In genomic region chr11:33162211-33162997, GRCm38 (mm10) we compare ENCODE assay signal across 8 mouse cellular contexts. TPM values are rescaled to one million over a fixed set of nuclear protein-coding genes. Genes with fewer than 3 reads are reported as not detected.
DNase-seq lines count a peak whose midpoint lies in the region; ATAC-seq and TF ChIP-seq lines count a peak whose summit lies in the region.

No protein-coding gene starts in this region.

- ATAC-seq in erythroblast, adult 5-6 weeks (replicated peaks; ENCODE audit: low FRiP score, poor library complexity, severe bottlenecking) = peak; percentile 36
- ATAC-seq in heart, embryonic 12.5 days (ENCODE audit: insufficient number of reproducible peaks, low FRiP score) = peak; percentile 66
- peak; percentile 65 for ATAC-seq in kidney, embryonic 16.5 days (ENCODE audit: low FRiP score, low TSS enrichment)
- ATAC-seq in liver, embryonic 14.5 days (ENCODE audit: insufficient read depth) = peak; percentile 48

- peak; percentile 84 for DNase-seq in CD4-positive helper T cell, adult 2 months (ENCODE audit: low read depth, low spot score)
- peak; percentile 30 to 54 for DNase-seq in adrenal gland, postnatal 4 days (ENCODE audit: low spot score in 2 of 2)
- peak; percentile 35 to 42 (median 40) for DNase-seq in liver, embryonic 14.5 days (ENCODE audit: low read depth in 3 of 3, low spot score in 3 of 3)
- peak; percentile 79 for DNase-seq in neural tube, embryonic 10.5 days (ENCODE audit: extremely low spot score, low spot score)

- H3K4me1 ChIP-seq in heart, embryonic 12.5 days (replicated peaks) = 0 out of 2 replicates have a peak, but pooled peaks cover 4% of the 10 kb centered on the region
- peaks cover 15% of the 10 kb centered on the region; the same call in 1 of the 2 replicates for H3K4me1 ChIP-seq in kidney, embryonic 16.5 days (ENCODE audit: insufficient read depth, low read length)
- peaks cover 6 to 7% of the 10 kb centered on the region in 2 experiments for H3K4me1 ChIP-seq in liver, embryonic 14.5 days (replicated peaks; ENCODE audit: control insufficient read depth in 2 of 2, insufficient read depth in 2 of 2, low read length in 1 of 2)
- H3K4me1 ChIP-seq in testis, adult 2 months (ENCODE audit: control insufficient read depth, insufficient read depth, low read length) = no peaks in the 10 kb centered on the region

- H3K9me3 ChIP-seq in heart, embryonic 12.5 days (replicated peaks) = no peaks in the 10 kb centered on the region
- no peaks in the 10 kb centered on the region for H3K9me3 ChIP-seq in kidney, embryonic 16.5 days (ENCODE audit: low read length)
- H3K9me3 ChIP-seq in liver, embryonic 14.5 days (ENCODE audit: control insufficient read depth, low read length) = no peaks in the 10 kb centered on the region

- H3K4me2 ChIP-seq in heart, embryonic 12.5 days = peak overlapping the region; percentile 94
- peak overlapping the region; percentile 65 for H3K4me2 ChIP-seq in kidney, embryonic 16.5 days (replicated peaks; ENCODE audit: low read depth, low read length)
- peak overlapping the region; percentile 95 for H3K4me2 ChIP-seq in liver, embryonic 14.5 days (ENCODE audit: low read depth)

- peaks cover 4% of the 10 kb centered on the region; the same call in 1 of the 2 replicates for H3K27me3 ChIP-seq in heart, embryonic 12.5 days (replicated peaks)
- H3K27me3 ChIP-seq in kidney, embryonic 16.5 days (ENCODE audit: insufficient read depth, low read length) = no peaks in the 10 kb centered on the region
- H3K27me3 ChIP-seq in liver, embryonic 14.5 days (ENCODE audit: control insufficient read depth, insufficient read depth, low read length) = no peaks in the 10 kb centered on the region
- H3K27me3 ChIP-seq in testis, adult 2 months (ENCODE audit: control insufficient read depth, insufficient read depth, low read length) = no peaks in the 10 kb centered on the region

- H3K9ac ChIP-seq in heart, embryonic 12.5 days = peak overlapping the region; percentile 97
- peak overlapping the region; percentile 99 for H3K9ac ChIP-seq in kidney, embryonic 16.5 days (replicated peaks; ENCODE audit: low read length)
- peak overlapping the region; percentile 89 for H3K9ac ChIP-seq in liver, embryonic 14.5 days (replicated peaks)

- TF ChIP-seq CTCF in liver, embryonic 14.5 days (IDR thresholded peaks at IDR 0.05; ENCODE audit: low read depth) = no peak; the same call in 1 of the 2 replicates
- TF ChIP-seq CTCF in testis, adult 2 months (IDR thresholded peaks at IDR 0.05; ENCODE audit: control insufficient read depth, insufficient read depth, insufficient replicate concordance, low read depth, low read length) = no peak

- TF ChIP-seq EP300 in liver, embryonic 14.5 days (IDR thresholded peaks at IDR 0.05; ENCODE audit: low read depth) = no peak

- peak; percentile 48; the same call in 1 of the 2 replicates for TF ChIP-seq POLR2A in testis, adult 2 months (IDR thresholded peaks at IDR 0.05; ENCODE audit: control insufficient read depth, low read depth, low read length)

- H3K36me3 ChIP-seq in heart, embryonic 12.5 days = peaks cover 31% of the 10 kb centered on the region
- peaks cover 28% of the 10 kb centered on the region for H3K36me3 ChIP-seq in kidney, embryonic 16.5 days (ENCODE audit: insufficient read depth, low read length)
- H3K36me3 ChIP-seq in liver, embryonic 14.5 days (replicated peaks; ENCODE audit: control insufficient read depth, insufficient read depth, low read depth) = peaks cover 39% of the 10 kb centered on the region
- no peaks in the 10 kb centered on the region for H3K36me3 ChIP-seq in testis, adult 2 months (ENCODE audit: control insufficient read depth, insufficient read depth, low read length)

- peak overlapping the region; percentile 86 for H3K27ac ChIP-seq in heart, embryonic 12.5 days (ENCODE audit: poor library complexity, severe bottlenecking)
- peak overlapping the region; percentile 89 for H3K27ac ChIP-seq in kidney, embryonic 16.5 days (ENCODE audit: low read length)
- peak overlapping the region; percentile 51 for H3K27ac ChIP-seq in liver, embryonic 14.5 days
- H3K27ac ChIP-seq in testis, adult 2 months (ENCODE audit: control insufficient read depth, insufficient read depth, low read depth, low read length) = peak overlapping the region; percentile 87

- H3K4me3 ChIP-seq in heart, embryonic 12.5 days = peak overlapping the region; percentile 91
- peak overlapping the region; percentile 100 for H3K4me3 ChIP-seq in kidney, embryonic 16.5 days (ENCODE audit: low read length)
- H3K4me3 ChIP-seq in liver, embryonic 14.5 days (ENCODE audit: insufficient read depth in 1 of 2, low read depth in 2 of 2, low read length in 2 of 2) = peak overlapping the region; percentile 76 to 80
- peak overlapping the region; percentile 94 for H3K4me3 ChIP-seq in testis, adult 2 months (ENCODE audit: control insufficient read depth, low read depth, low read length)

- 3% methylated on average over 51 of the region's 53 CpGs for whole genome bisulfite sequencing in heart, embryonic 12.5 days
- WGBS in kidney, embryonic 16.5 days = 2% methylated on average over 52 of the region's 53 CpGs
- WGBS in liver, embryonic 14.5 days (ENCODE audit: insufficient replicate concordance) = 3% methylated on average over 51 of the region's 53 CpGs

RNA-seq across cellular contexts. Expression of gene Npm1, which starts 0.6 kb away (rescaled TPM):
- total RNA-seq in adrenal gland, postnatal 4 days (2021) = 100 to 1,000 TPM; 458 to 497 TPM
- total RNA-seq in erythroblast, adult 5-6 weeks (2015; ENCODE audit: low replicate concordance) = 384 and 435 TPM in 2 replicates
- 473 and 516 TPM in 2 replicates for total RNA-seq in erythroblast, adult 5-6 weeks (2017; ENCODE audit: low replicate concordance)
- polyA plus RNA-seq in heart, embryonic 12.5 days (2016; fragmentation: Nextera tagmentation; extraction: Ambion mirVana) = 513 and 525 TPM in 2 replicates
- polyA plus RNA-seq in kidney, embryonic 16.5 days (2015; fragmentation: Nextera tagmentation; extraction: Ambion mirVana) = 999 and 1,010 TPM in 2 replicates
- 294 and 703 TPM in 2 replicates for polyA plus RNA-seq in liver, embryonic 14.5 days (2012; rRNA removed)
- 654 and 676 TPM in 2 replicates for polyA plus RNA-seq in liver, embryonic 14.5 days (2014; fragmentation: Nextera tagmentation; extraction: Ambion mirVana)
- polyA plus RNA-seq in testis, adult 2 months (2012; rRNA removed) = 108 and 114 TPM in 2 replicates

RNA-seq across cellular contexts. Expression of gene Fgf18, which starts 15.2 kb away (rescaled TPM):
- total RNA-seq in adrenal gland, postnatal 4 days (2021) = 1 to 10 TPM; 2.7 to 2.9 TPM
- total RNA-seq in erythroblast, adult 5-6 weeks (2015; ENCODE audit: low replicate concordance) = not detected in 2 replicates
- not detected in 2 replicates for total RNA-seq in erythroblast, adult 5-6 weeks (2017; ENCODE audit: low replicate concordance)
- 2.6 TPM in 2 replicates for polyA plus RNA-seq in heart, embryonic 12.5 days (2016; fragmentation: Nextera tagmentation; extraction: Ambion mirVana)
- polyA plus RNA-seq in kidney, embryonic 16.5 days (2015; fragmentation: Nextera tagmentation; extraction: Ambion mirVana) = 1.7 and 2.1 TPM in 2 replicates
- 0.05 and 0.12 TPM in 2 replicates for polyA plus RNA-seq in liver, embryonic 14.5 days (2012; rRNA removed)
- polyA plus RNA-seq in liver, embryonic 14.5 days (2014; fragmentation: Nextera tagmentation; extraction: Ambion mirVana) = 0.27 TPM in 1 of 2 replicates, not detected in the other
- 0.52 and 0.89 TPM in 2 replicates for polyA plus RNA-seq in testis, adult 2 months (2012; rRNA removed)

RNA-seq across cellular contexts. Expression of gene Tlx3, which starts 41.0 kb away (rescaled TPM):
- under 1 TPM; 0.93 to 0.95 TPM for total RNA-seq in adrenal gland, postnatal 4 days (2021)
- total RNA-seq in erythroblast, adult 5-6 weeks (2015; ENCODE audit: low replicate concordance) = not detected in 2 replicates
- not detected in 2 replicates for total RNA-seq in erythroblast, adult 5-6 weeks (2017; ENCODE audit: low replicate concordance)
- not detected in 2 replicates for polyA plus RNA-seq in heart, embryonic 12.5 days (2016; fragmentation: Nextera tagmentation; extraction: Ambion mirVana)
- 0.14 TPM in 1 of 2 replicates, not detected in the other for polyA plus RNA-seq in kidney, embryonic 16.5 days (2015; fragmentation: Nextera tagmentation; extraction: Ambion mirVana)
- polyA plus RNA-seq in liver, embryonic 14.5 days (2012; rRNA removed) = not detected in 2 replicates
- polyA plus RNA-seq in liver, embryonic 14.5 days (2014; fragmentation: Nextera tagmentation; extraction: Ambion mirVana) = not detected in 2 replicates
- polyA plus RNA-seq in testis, adult 2 months (2012; rRNA removed) = 0.06 TPM in 1 of 2 replicates, not detected in the other

Comparison
In these comparisons a context has a peak if more than half of its experiments do, and no peak if none do; other contexts are left out.
1. Peak in every context shown above with its lines: DNase-seq, ATAC-seq, H3K4me3 ChIP-seq and H3K27ac ChIP-seq.